Mouse (Mus musculus): ENCODE data around the gene Shc2. TPM values are rescaled to one million over a fixed set of nuclear protein-coding genes. Genes with fewer than 3 reads are reported as not detected.

Shc2 gene
- polyA plus RNA-seq, 1 experiment = 1.6 TPM

DNA sequence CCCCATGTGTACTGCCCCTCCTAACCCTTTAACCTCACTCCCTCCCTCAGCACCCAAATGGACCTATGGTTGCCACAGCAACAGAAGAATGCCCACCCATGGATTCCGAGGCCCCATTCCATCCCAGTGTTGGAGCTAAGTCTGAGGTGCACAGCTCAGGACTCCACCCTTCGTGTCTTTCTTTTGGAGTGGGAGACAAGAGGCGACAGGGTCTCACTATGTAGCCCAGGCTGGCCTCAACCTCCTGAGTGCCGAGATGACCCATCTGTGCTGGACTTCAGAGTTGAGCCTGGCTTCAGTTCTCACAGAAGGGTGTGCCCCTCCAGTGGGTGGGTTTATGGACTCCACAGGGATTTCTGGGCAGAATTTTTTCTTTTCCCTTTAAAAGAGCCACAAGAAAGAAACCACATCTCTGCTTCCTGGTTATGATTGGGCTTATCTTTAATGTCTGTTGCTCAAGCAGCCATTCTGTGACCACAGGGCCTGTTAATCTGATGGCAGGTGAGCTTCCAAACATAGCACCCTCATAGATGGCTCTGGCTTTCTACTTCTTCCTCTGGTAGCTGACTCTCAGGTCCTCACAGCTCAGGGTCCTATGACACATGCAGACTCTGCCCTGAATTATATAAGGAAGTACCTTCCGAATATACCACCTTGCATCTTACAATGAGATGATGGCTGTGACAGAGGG is 50.5 kb downstream of the Shc2 start, which contains the start of gene Theg:
TSS of gene Theg (minus strand) at position 271 of the 691 bp plus-strand sequence.
- no peak for TF ChIP-seq CTCF (IDR thresholded peaks at IDR 0.05; ENCODE audit: extremely low read depth, insufficient read length, insufficient replicate concordance, low read depth, low read length)
- no peak for TF ChIP-seq POLR2A (IDR thresholded peaks at IDR 0.05; ENCODE audit: low read depth, low read length)
- Histone ChIP-seq H3K36me3 (ENCODE audit: control insufficient read depth, insufficient read depth, low read length) (no peaks in the 10 kb centered on the region), H3K4me1 (ENCODE audit: control insufficient read depth, insufficient read depth, insufficient read length, low read length) (no peaks in the 10 kb centered on the region; the same call in 1 of the 2 replicates), H3K27me3 (ENCODE audit: control insufficient read depth, insufficient read depth, low read length) (no peaks in the 10 kb centered on the region), H3K27ac (ENCODE audit: insufficient read depth, low read depth, low read length) (no peak within 1 kb of the TSS), H3K4me3 (ENCODE audit: low read depth, low read length) (no peak within 1 kb of the TSS)
- 73% methylated on average over 5 of the region's 5 CpGs for WGBS

DNA sequence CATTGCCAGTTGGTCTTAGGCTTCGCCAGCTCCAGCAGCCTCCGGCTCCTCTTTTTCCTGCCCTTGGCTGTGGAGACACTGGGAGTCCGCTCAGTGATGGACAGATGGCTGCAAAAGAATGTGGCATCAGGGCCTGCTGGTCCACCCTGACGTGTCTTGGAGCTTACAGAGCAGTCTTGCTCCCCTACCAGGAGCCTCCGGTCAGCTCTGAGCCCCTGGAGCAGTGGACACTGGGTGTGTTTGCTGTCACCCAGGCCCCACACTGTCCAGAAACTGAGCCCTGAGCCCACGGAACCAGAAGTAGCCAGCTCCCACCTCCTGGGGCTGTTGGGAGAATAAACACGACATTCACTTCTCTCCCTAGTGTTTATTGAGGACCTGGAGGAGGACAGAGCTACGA is 51.5 kb downstream of the Shc2 start:
- H3K27ac ChIP-seq (ENCODE audit: insufficient read depth, low read depth, low read length) = no peak overlapping the region
- TF ChIP-seq POLR2A (IDR thresholded peaks at IDR 0.05; ENCODE audit: low read depth, low read length) = no peak
- TF ChIP-seq CTCF (IDR thresholded peaks at IDR 0.05; ENCODE audit: extremely low read depth, insufficient read length, insufficient replicate concordance, low read depth, low read length) = no peak
- no peaks in the 10 kb centered on the region for H3K27me3 ChIP-seq (ENCODE audit: control insufficient read depth, insufficient read depth, low read length)
- no peaks in the 10 kb centered on the region; the same call in 1 of the 2 replicates for H3K4me1 ChIP-seq (ENCODE audit: control insufficient read depth, insufficient read depth, insufficient read length, low read length)
- H3K36me3 ChIP-seq (ENCODE audit: control insufficient read depth, insufficient read depth, low read length) = no peaks in the 10 kb centered on the region
- H3K4me3 ChIP-seq (ENCODE audit: low read depth, low read length) = no peak overlapping the region
- WGBS = 80% methylated on average over 8 of the region's 8 CpGs

DNA sequence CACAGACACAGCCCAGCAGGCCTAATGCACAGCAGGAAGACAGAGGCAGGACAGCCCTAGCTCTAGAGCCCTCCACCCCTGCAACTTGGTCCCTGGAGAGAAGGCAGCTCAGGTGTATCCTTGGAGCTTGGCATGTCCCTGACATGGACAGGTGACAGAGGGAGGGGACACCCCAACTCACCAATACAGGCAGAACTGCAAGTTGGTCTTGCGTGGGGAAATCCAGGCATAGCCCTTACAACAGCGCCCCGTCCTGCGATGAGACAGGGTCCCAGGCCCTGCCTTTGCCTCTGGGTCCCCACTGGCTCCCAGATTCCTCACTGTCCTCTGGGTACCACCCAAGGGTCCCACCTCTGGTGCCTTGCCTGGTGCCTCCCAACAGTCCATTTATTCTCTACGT is 52.0 kb downstream of the Shc2 start:
- Histone ChIP-seq H3K4me3 (ENCODE audit: low read depth, low read length) (no peak overlapping the region), H3K4me1 (ENCODE audit: control insufficient read depth, insufficient read depth, insufficient read length, low read length) (no peaks in the 10 kb centered on the region; the same call in 1 of the 2 replicates), H3K36me3 (ENCODE audit: control insufficient read depth, insufficient read depth, low read length) (no peaks in the 10 kb centered on the region), H3K27me3 (ENCODE audit: control insufficient read depth, insufficient read depth, low read length) (no peaks in the 10 kb centered on the region), H3K27ac (ENCODE audit: insufficient read depth, low read depth, low read length) (no peak overlapping the region)
- no peak for TF ChIP-seq POLR2A (IDR thresholded peaks at IDR 0.05; ENCODE audit: low read depth, low read length)
- TF ChIP-seq CTCF (IDR thresholded peaks at IDR 0.05; ENCODE audit: extremely low read depth, insufficient read length, insufficient replicate concordance, low read depth, low read length) = no peak
- WGBS = 97% methylated on average over 5 of the region's 5 CpGs

DNA sequence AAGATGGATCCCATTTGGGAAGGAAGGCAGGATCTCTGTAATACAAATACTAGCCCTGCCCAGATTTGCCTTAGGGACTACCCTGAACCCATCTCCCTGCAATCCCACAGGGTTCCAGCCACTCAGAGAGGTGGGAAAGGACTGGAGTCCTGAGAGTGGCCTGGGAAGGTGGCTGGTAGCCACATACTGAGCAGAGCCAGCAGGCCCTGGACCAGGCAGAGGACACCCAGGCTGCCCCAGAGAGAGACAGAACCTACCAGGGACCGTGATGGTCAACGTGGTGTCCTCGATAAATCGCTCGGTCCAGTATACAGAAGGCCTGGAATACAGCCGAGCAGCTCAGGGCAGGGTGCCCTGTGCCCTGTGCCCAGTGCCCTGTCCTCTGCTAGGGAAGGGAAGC is 52.6 kb downstream of the Shc2 start:
- 85% methylated on average over 6 of the region's 6 CpGs for WGBS
- TF ChIP-seq POLR2A (IDR thresholded peaks at IDR 0.05; ENCODE audit: low read depth, low read length) = no peak
- no peak for TF ChIP-seq CTCF (IDR thresholded peaks at IDR 0.05; ENCODE audit: extremely low read depth, insufficient read length, insufficient replicate concordance, low read depth, low read length)
- no peaks in the 10 kb centered on the region; the same call in 1 of the 2 replicates for H3K4me1 ChIP-seq (ENCODE audit: control insufficient read depth, insufficient read depth, insufficient read length, low read length)

DNA sequence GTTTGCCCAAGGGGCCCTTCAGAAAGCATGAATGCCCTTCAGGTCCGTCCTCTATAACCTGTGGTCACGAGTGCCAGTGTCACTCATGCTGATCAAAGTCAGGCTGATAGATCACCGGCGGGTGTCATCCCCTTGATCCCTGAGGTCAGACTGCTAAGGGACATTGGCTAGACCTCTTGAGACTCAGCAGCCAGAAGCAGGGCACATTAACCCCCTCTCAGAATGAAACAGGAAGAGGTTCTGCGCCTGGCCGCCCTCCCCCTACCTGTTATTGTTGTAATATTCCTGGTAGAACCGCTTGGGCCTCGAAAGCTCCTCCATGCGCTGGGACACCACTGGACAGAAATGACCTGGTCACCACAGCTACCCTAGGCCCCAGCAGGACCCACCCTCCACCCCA is 53.3 kb downstream of the Shc2 start:
- Histone ChIP-seq H3K27me3 (ENCODE audit: control insufficient read depth, insufficient read depth, low read length) (no peaks in the 10 kb centered on the region), H3K36me3 (ENCODE audit: control insufficient read depth, insufficient read depth, low read length) (no peaks in the 10 kb centered on the region), H3K4me1 (ENCODE audit: control insufficient read depth, insufficient read depth, insufficient read length, low read length) (no peaks in the 10 kb centered on the region; the same call in 1 of the 2 replicates), H3K27ac (ENCODE audit: insufficient read depth, low read depth, low read length) (no peak overlapping the region), H3K4me3 (ENCODE audit: low read depth, low read length) (no peak overlapping the region)
- 72% methylated on average over 9 of the region's 9 CpGs for WGBS
- TF ChIP-seq CTCF (IDR thresholded peaks at IDR 0.05; ENCODE audit: extremely low read depth, insufficient read length, insufficient replicate concordance, low read depth, low read length) (no peak), POLR2A (IDR thresholded peaks at IDR 0.05; ENCODE audit: low read depth, low read length) (no peak)

More for the DNA sequence above, 52.6 kb downstream of the Shc2 start:
- Histone ChIP-seq H3K36me3 (ENCODE audit: control insufficient read depth, insufficient read depth, low read length) (no peaks in the 10 kb centered on the region), H3K27ac (ENCODE audit: insufficient read depth, low read depth, low read length) (no peak overlapping the region), H3K27me3 (ENCODE audit: control insufficient read depth, insufficient read depth, low read length) (no peaks in the 10 kb centered on the region), H3K4me3 (ENCODE audit: low read depth, low read length) (no peak overlapping the region)

DNA sequence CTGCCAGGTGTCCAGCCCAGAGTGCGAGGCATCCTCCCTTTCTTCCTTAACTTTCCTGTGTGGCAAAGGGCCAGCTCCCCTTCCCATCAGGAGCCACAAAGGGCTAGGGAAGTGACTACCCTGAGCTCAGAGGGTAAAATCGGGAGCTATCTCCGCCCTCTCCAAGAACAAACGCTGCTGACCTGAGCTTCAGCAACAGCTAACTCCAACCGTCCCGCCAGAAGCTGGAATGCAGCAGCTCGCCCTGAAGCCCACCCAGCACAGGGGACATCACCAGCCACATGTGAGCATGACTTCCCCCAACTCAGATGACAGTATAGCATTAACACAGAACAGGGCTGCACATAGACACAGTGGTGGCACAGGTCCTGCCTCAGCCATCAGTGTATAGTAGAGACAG is 53.7 kb downstream of the Shc2 start:
- H3K4me3 ChIP-seq (ENCODE audit: low read depth, low read length) = no peak overlapping the region
- no peaks in the 10 kb centered on the region; the same call in 1 of the 2 replicates for H3K4me1 ChIP-seq (ENCODE audit: control insufficient read depth, insufficient read depth, insufficient read length, low read length)
- H3K27me3 ChIP-seq (ENCODE audit: control insufficient read depth, insufficient read depth, low read length) = no peaks in the 10 kb centered on the region
- TF ChIP-seq CTCF (IDR thresholded peaks at IDR 0.05; ENCODE audit: extremely low read depth, insufficient read length, insufficient replicate concordance, low read depth, low read length) (no peak), POLR2A (IDR thresholded peaks at IDR 0.05; ENCODE audit: low read depth, low read length) (no peak)
- no peaks in the 10 kb centered on the region for H3K36me3 ChIP-seq (ENCODE audit: control insufficient read depth, insufficient read depth, low read length)
- 40% methylated on average over 7 of the region's 7 CpGs for WGBS
- H3K27ac ChIP-seq (ENCODE audit: insufficient read depth, low read depth, low read length) = no peak overlapping the region

DNA sequence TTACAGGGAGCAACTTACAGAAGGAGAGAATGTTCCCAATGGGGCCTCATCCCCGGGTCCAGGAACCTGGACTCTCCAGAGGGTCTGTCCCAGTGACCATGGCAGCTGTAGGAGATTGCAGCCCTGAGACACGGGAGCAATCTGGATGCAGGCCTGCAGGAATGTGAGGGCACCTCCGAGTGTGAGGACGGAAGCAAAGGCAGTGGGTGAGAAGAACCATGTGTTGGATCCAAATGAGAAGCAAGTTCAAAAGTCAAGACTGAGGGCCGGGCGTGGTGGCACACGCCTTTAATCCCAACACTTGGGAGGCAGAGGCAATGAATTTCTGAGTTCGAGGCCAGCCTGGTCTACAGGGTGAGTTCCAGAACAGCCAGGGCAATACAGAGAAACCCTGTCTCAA is 56.2 kb downstream of the Shc2 start:
- H3K27me3 ChIP-seq (ENCODE audit: control insufficient read depth, insufficient read depth, low read length) = no peaks in the 10 kb centered on the region
- H3K36me3 ChIP-seq (ENCODE audit: control insufficient read depth, insufficient read depth, low read length) = no peaks in the 10 kb centered on the region
- no peak overlapping the region for H3K4me3 ChIP-seq (ENCODE audit: low read depth, low read length)
- H3K4me1 ChIP-seq (ENCODE audit: control insufficient read depth, insufficient read depth, insufficient read length, low read length) = no peaks in the 10 kb centered on the region
- WGBS = 68% methylated on average over 8 of the region's 8 CpGs
- no peak for TF ChIP-seq CTCF (IDR thresholded peaks at IDR 0.05; ENCODE audit: extremely low read depth, insufficient read length, insufficient replicate concordance, low read depth, low read length)
- TF ChIP-seq POLR2A (IDR thresholded peaks at IDR 0.05; ENCODE audit: low read depth, low read length) = no peak
- H3K27ac ChIP-seq (ENCODE audit: insufficient read depth, low read depth, low read length) = no peak overlapping the region
